Mouse (Mus musculus) neural tube, embryonic 10.5 days (tissue): ENCODE measurements around the gene Nphp4.
"Not testable (repeated sequence)": the region's sequence is repeated elsewhere in the genome, so short reads cannot be mapped to it uniquely, and the experiment has no call there.

Source experiments
- DNase-seq: peaks from one replicate; pipeline ENCODE4 v3.0.0-alpha.2; 2017; ENCODE audit warnings: low spot score; ENCODE audit errors: extremely low spot score

Nphp4 gene

GRCm38 (mm10) chr4:152555806-152556205, 79.3 kb downstream of the Nphp4 start:
- DNase-seq, result not testable (repeated sequence)

- peak; percentile 52 for DNase-seq
Observed at GRCm38 (mm10) chr4:152558246-152558645, 81.7 kb downstream of the Nphp4 start.

- DNase-seq, result no peak
Observed at GRCm38 (mm10) chr4:152568006-152568405, 91.5 kb downstream of the Nphp4 start.

- no peak for DNase-seq
Observed at GRCm38 (mm10) chr4:152568662-152569395, 92.3 kb downstream of the Nphp4 start.

- no peak for DNase-seq
Observed at GRCm38 (mm10) chr4:152574266-152574665, 97.8 kb downstream of the Nphp4 start.

GRCm38 (mm10) chr4:152576826-152577225, 100.3 kb downstream of the Nphp4 start:
- no peak for DNase-seq

- no peak for DNase-seq
Observed at GRCm38 (mm10) chr4:152579956-152580355, 103.5 kb downstream of the Nphp4 start.

- DNase-seq, result no peak
Observed at GRCm38 (mm10) chr4:152582206-152582605, 105.7 kb downstream of the Nphp4 start.

- no peak for DNase-seq
Observed at GRCm38 (mm10) chr4:152583616-152584015, 107.1 kb downstream of the Nphp4 start.

- DNase-seq, result no peak
Observed at GRCm38 (mm10) chr4:152585526-152585925, 109.0 kb downstream of the Nphp4 start.

- no peak for DNase-seq
Observed at GRCm38 (mm10) chr4:152586175-152586574, 109.7 kb downstream of the Nphp4 start.

GRCm38 (mm10) chr4:152604285-152604684, 127.8 kb downstream of the Nphp4 start:
- no peak for DNase-seq

GRCm38 (mm10) chr4:152609196-152609595, 132.7 kb downstream of the Nphp4 start:
- no peak for DNase-seq

- no peak for DNase-seq
Observed at GRCm38 (mm10) chr4:152610026-152610425, 133.5 kb downstream of the Nphp4 start.
